Mouse (Mus musculus) heart, adult 9 months (tissue): Measurements from ENCODE around the gene Rap1gap2.

ENCODE experiments used
- DNase-seq, 2 experiments: peaks; one replicate each; pipeline ENCODE4 v3.0.0; 2022; ENCODE audit warnings: low spot score in 2 of 2

Gene Rap1gap2

GRCm38 (mm10) chr11:74502485-74502884, 108.2 kb downstream of the Rap1gap2 start:
- no peak for DNase-seq

- no peak for DNase-seq
Measured at GRCm38 (mm10) chr11:74501989-74502388, 108.7 kb downstream of the Rap1gap2 start.

- no peak for DNase-seq
Measured at GRCm38 (mm10) chr11:74501061-74501460, 109.7 kb downstream of the Rap1gap2 start.

- DNase-seq, result peak in 1 of 2 experiments; percentile 33
Measured at GRCm38 (mm10) chr11:74499521-74500099, 111.1 kb downstream of the Rap1gap2 start.

GRCm38 (mm10) chr11:74499058-74499457, 111.7 kb downstream of the Rap1gap2 start:
- no peak for DNase-seq

GRCm38 (mm10) chr11:74496581-74496980, 114.1 kb downstream of the Rap1gap2 start:
- no peak for DNase-seq

GRCm38 (mm10) chr11:74493936-74494335, 116.8 kb downstream of the Rap1gap2 start:
- peak in 1 of 2 experiments; percentile 24 for DNase-seq

- DNase-seq, result peak; percentile 48 to 58
Measured at GRCm38 (mm10) chr11:74493172-74493862, 117.4 kb downstream of the Rap1gap2 start.

- no peak for DNase-seq
Measured at GRCm38 (mm10) chr11:74491130-74491529, 119.6 kb downstream of the Rap1gap2 start.

GRCm38 (mm10) chr11:74489239-74489638, 121.5 kb downstream of the Rap1gap2 start:
- no peak for DNase-seq

GRCm38 (mm10) chr11:74487952-74488351, 122.8 kb downstream of the Rap1gap2 start:
- no peak for DNase-seq

GRCm38 (mm10) chr11:74485435-74486217, 125.1 kb downstream of the Rap1gap2 start:
- peak in 1 of 2 experiments; percentile 55 for DNase-seq

GRCm38 (mm10) chr11:74483871-74484270, 126.8 kb downstream of the Rap1gap2 start:
- no peak for DNase-seq

GRCm38 (mm10) chr11:74483153-74483817, 127.4 kb downstream of the Rap1gap2 start:
- no peak for DNase-seq

- DNase-seq, result no peak
Measured at GRCm38 (mm10) chr11:74481797-74482196, 128.9 kb downstream of the Rap1gap2 start.

- DNase-seq, result no peak
Measured at GRCm38 (mm10) chr11:74479715-74480289, 130.9 kb downstream of the Rap1gap2 start.

GRCm38 (mm10) chr11:74478877-74479276, 131.8 kb downstream of the Rap1gap2 start:
- no peak for DNase-seq

- DNase-seq, result no peak
Measured at GRCm38 (mm10) chr11:74472671-74473070, 138.0 kb downstream of the Rap1gap2 start.

- peak in 1 of 2 experiments; percentile 28 for DNase-seq
Measured at GRCm38 (mm10) chr11:74468195-74468594, 142.5 kb downstream of the Rap1gap2 start.

GRCm38 (mm10) chr11:74465712-74466111, 145.0 kb downstream of the Rap1gap2 start:
- no peak for DNase-seq

- no peak for DNase-seq
Measured at GRCm38 (mm10) chr11:74464181-74464977, 146.3 kb downstream of the Rap1gap2 start.
